Mouse (Mus musculus): ENCODE measurements at regions not wholly inside any gene's neighbourhood (a gene's known extent, or its start where the extent isn't known, plus 50 kb on each side); places are given as distances from the start of the nearest gene placed in this dataset.

- DNase-seq (ENCODE audit: extremely low spot score, low spot score), result peak; percentile 18
Observed at GRCm38 (mm10) chr12:14591631-14592030, 439.8 kb upstream of the Fam84a start.

- no peak for DNase-seq (ENCODE audit: extremely low spot score, low spot score)
Observed at GRCm38 (mm10) chr12:14574258-14574657, 422.4 kb upstream of the Fam84a start.

- DNase-seq (ENCODE audit: extremely low spot score, low spot score), result no peak
Observed at GRCm38 (mm10) chr12:14564951-14565350, 413.1 kb upstream of the Fam84a start.

- DNase-seq (ENCODE audit: extremely low spot score, low spot score), result no peak
Observed at GRCm38 (mm10) chr12:14552121-14552520, 400.3 kb upstream of the Fam84a start.

- DNase-seq (ENCODE audit: extremely low spot score, low spot score), result no peak
Observed at GRCm38 (mm10) chr12:14549271-14549670, 397.4 kb upstream of the Fam84a start.

GRCm38 (mm10) chr12:14521773-14522172 lies 369.9 kb upstream of the Fam84a start:
- no peak for DNase-seq (ENCODE audit: extremely low spot score, low spot score)

GRCm38 (mm10) chr12:14515588-14515987 lies 363.7 kb upstream of the Fam84a start:
- no peak for DNase-seq (ENCODE audit: extremely low spot score, low spot score)

All from neural tube, embryonic 10.5 days (tissue).